Mouse (Mus musculus) T-cell, adult 2 months (primary cell): ENCODE results near the gene Trpc3.
"Not testable (repeated sequence)": the region's sequence is repeated elsewhere in the genome, so short reads cannot be mapped to it uniquely, and the experiment has no call there.

Experiments
- DNase-seq: peaks from one replicate; pipeline ENCODE4 v3.0.0; 2022; ENCODE audit warnings: low spot score

Gene Trpc3

DNA sequence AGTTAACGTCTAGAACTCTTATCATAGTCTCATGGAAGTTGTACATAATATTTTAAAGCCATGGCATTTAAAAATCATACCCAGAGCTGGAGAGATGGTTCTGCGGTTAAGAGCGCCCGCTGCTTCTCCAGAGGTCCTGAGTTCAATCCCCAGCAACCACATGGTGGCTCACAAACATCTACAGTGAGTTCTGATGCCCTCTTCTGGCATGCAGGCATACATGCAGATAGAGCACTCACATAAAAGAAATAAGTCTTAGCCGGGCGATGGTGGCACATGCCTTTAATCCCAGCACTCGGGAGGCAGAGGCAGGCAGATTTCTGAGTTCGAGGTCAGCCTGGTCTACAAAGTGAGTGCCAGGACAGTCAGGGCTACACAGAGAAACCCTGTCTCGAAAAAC is 90.2 kb downstream of the Trpc3 start:
- DNase-seq: not testable (repeated sequence)

DNA sequence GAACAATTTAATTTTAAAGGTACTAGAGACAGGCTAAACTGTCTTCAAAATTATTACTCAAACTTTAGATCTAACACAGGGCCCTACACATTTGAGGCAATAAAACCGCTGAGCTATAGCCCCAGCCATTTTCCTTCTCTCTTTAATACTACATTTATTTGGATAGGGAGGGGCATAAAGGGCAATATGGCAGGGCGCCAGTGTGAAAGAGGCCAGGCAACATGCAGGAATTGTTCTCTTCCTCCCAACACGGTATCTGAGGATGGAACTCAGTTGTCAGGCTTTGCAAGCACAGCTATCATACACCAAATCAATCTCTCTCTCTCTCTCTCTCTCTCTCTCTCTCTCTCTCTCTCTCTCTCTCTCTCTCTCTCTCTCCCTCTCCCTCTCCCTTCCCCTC is 91.2 kb downstream of the Trpc3 start:
- DNase-seq: no peak

- peak; percentile 97 for DNase-seq
Observed at GRCm38 (mm10) chr3:36571827-36572378, 118.1 kb downstream of the Trpc3 start, which contains the start of gene Ccna2. Gene Ccna2, minus strand, starts transcription at chr3:36572150.

DNA sequence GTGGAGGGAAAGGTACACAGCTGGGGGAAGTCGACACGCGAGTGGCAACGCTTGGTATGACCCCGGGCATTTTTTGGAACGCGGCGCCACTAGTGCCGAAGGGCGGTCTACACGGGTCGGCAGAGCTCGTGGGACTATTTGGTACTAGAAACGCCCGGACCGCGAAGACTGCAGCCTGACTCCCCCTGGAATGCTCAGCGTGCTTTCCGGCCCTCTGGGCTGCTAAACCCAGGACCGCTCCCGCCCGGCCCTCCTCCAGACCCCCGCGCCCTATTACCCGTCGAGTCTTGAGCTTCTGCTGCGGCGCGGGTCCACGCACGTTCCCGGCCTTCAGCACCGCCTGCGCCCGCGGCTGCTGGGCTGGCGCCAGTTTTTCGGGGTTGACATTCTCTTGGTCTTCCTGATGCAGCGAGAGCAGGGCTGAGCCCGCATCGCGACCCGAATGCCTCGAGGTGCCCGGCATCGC is 118.6 kb downstream of the Trpc3 start:
- DNase-seq: no peak
